Mouse (Mus musculus) induced T-regulatory cell, adult 2 months (primary cell): ENCODE data around the gene Enpp5.

ENCODE experiments used
- DNase-seq: peaks from one replicate; pipeline ENCODE4 v3.0.0-alpha.2; 2012; ENCODE audit warnings: low read depth

Gene Enpp5

GRCm38 (mm10) chr17:44078631-44079350, at the start of gene Enpp5:
Gene Enpp5, plus strand, starts transcription at chr17:44078813.
- DNase-seq, result peak; percentile 83

GRCm38 (mm10) chr17:44029616-44030015, 49.0 kb upstream of the Enpp5 start:
- DNase-seq, result no peak

GRCm38 (mm10) chr17:44030776-44031587, 47.6 kb upstream of the Enpp5 start:
- no peak for DNase-seq

- no peak for DNase-seq
These were observed 43.6 kb upstream of the Enpp5 start for GRCm38 (mm10) chr17:44035005-44035404.

- DNase-seq, result peak; percentile 3
These were observed 40.0 kb upstream of the Enpp5 start for GRCm38 (mm10) chr17:44038656-44039055.

GRCm38 (mm10) chr17:44040449-44040848, 38.2 kb upstream of the Enpp5 start:
- DNase-seq, result no peak

- no peak for DNase-seq
These were observed 36.3 kb upstream of the Enpp5 start for GRCm38 (mm10) chr17:44042301-44042700.

GRCm38 (mm10) chr17:44042861-44043260, 35.8 kb upstream of the Enpp5 start:
- DNase-seq, result no peak

GRCm38 (mm10) chr17:44053427-44053826, 25.2 kb upstream of the Enpp5 start:
- DNase-seq, result no peak

GRCm38 (mm10) chr17:44057123-44057522, 21.5 kb upstream of the Enpp5 start:
- DNase-seq, result no peak

- no peak for DNase-seq
These were observed 20.5 kb upstream of the Enpp5 start for GRCm38 (mm10) chr17:44058145-44058544.

GRCm38 (mm10) chr17:44060781-44061180, 17.8 kb upstream of the Enpp5 start:
- no peak for DNase-seq

- DNase-seq, result no peak
These were observed 17.2 kb upstream of the Enpp5 start for GRCm38 (mm10) chr17:44061289-44061890.

GRCm38 (mm10) chr17:44068876-44069275, 9.7 kb upstream of the Enpp5 start:
- DNase-seq, result no peak

- no peak for DNase-seq
These were observed 6.9 kb upstream of the Enpp5 start for GRCm38 (mm10) chr17:44071680-44072079.

- no peak for DNase-seq
These were observed 3.0 kb upstream of the Enpp5 start for GRCm38 (mm10) chr17:44075601-44076000.

- peak; percentile 81 for DNase-seq
These were observed 2.4 kb upstream of the Enpp5 start for GRCm38 (mm10) chr17:44076051-44076680.

GRCm38 (mm10) chr17:44077146-44077842, 1.3 kb upstream of the Enpp5 start:
- no peak for DNase-seq

- DNase-seq, result no peak
These were observed 811 bp upstream of the Enpp5 start for GRCm38 (mm10) chr17:44077843-44078160.

GRCm38 (mm10) chr17:44083156-44083555, 4.5 kb downstream of the Enpp5 start:
- DNase-seq, result no peak

GRCm38 (mm10) chr17:44088226-44088625, 9.6 kb downstream of the Enpp5 start:
- no peak for DNase-seq

GRCm38 (mm10) chr17:44090916-44091315, 12.3 kb downstream of the Enpp5 start:
- no peak for DNase-seq
